Mouse (Mus musculus) midbrain, embryonic 14.5 days (tissue): ENCODE results near the gene B3gnt9. TPM values are rescaled to one million over a fixed set of nuclear protein-coding genes. Genes with fewer than 3 reads are reported as not detected.

Source experiments
- ATAC-seq: fragments of 200-750 bp; cut with Nextera tagmentation; 2 replicates; pipeline ENCODE4 v1.8.0; 2017; ENCODE audit warnings: moderate number of reproducible peaks, moderate library complexity; ENCODE audit not compliant: low FRiP score, low TSS enrichment
- DNase-seq: peaks from one replicate; pipeline ENCODE4 v3.0.0-alpha.2; 2015
- H3K27ac ChIP-seq: fragments of 300-500 bp; sonication (generic); replicated peaks from 2 replicates; pipeline ENCODE4 v1.5.1; 2014; ENCODE audit warnings: mild to moderate bottlenecking, low read depth, low read length, moderate library complexity
- H3K27me3 ChIP-seq: fragments of 300-500 bp; sonication (generic); 2 replicates; pipeline ENCODE4 v1.6.1; 2014; ENCODE audit warnings: low read length, control low read depth, mixed read lengths; ENCODE audit not compliant: control insufficient read depth, insufficient read depth
- H3K36me3 ChIP-seq: fragments of 300-500 bp; sonication (generic); 2 replicates; pipeline ENCODE4 v1.6.1; 2014; ENCODE audit warnings: low read length, control low read depth; ENCODE audit not compliant: control insufficient read depth, insufficient read depth
- H3K4me1 ChIP-seq: fragments of 300-500 bp; sonication (generic); 2 replicates; pipeline ENCODE4 v1.6.1; 2014; ENCODE audit warnings: mild to moderate bottlenecking, antibody characterized with exemption, low read length, control low read depth; ENCODE audit not compliant: control insufficient read depth, insufficient read depth
- H3K4me2 ChIP-seq: fragments of 300-500 bp; sonication (generic); 2 replicates; pipeline ENCODE4 v1.6.1; 2014; ENCODE audit warnings: mild to moderate bottlenecking, low read length, moderate library complexity
- H3K4me3 ChIP-seq: fragments of 300-500 bp; sonication (generic); replicated peaks from 2 replicates; pipeline ENCODE4 v1.5.1; 2014; ENCODE audit warnings: low read depth, low read length
- H3K9ac ChIP-seq: fragments of 300-500 bp; sonication (generic); replicated peaks from 2 replicates; pipeline ENCODE4 v1.6.1; 2014; ENCODE audit warnings: mild to moderate bottlenecking, low read length, moderate library complexity
- H3K9me3 ChIP-seq: fragments of 300-500 bp; sonication (generic); 2 replicates; pipeline ENCODE4 v1.6.1; 2016; ENCODE audit warnings: low read length, control low read depth, mixed read lengths; ENCODE audit not compliant: control insufficient read depth
- WGBS: fragments of 180-500 bp; shearing (Covaris S2); extraction: QIAGEN DNeasy Blood & Tissue Kit; methylation state at CpG from one replicate; pipeline ENCODE4 v1.1.7; 2014; 5-methylcytosine and 5-hydroxymethylcytosine counted together
- polyA plus RNA-seq: library from polyadenylated mRNA; unstranded; fragments of >200 nt; fragmentation: Nextera tagmentation; extraction: Ambion mirVana; gene quantifications from 2 replicates; pipeline ENCODE4 v1.2.1, GENCODE M21; 2014

B3gnt9 gene
- polyA plus RNA-seq, 1 experiment from 2014 or later, result 5.6 TPM

GRCm38 (mm10) chr8:105276292-105277120 is 21.6 kb upstream of the B3gnt9 start:
- WGBS, result 2% methylated on average over 30 of the region's 30 CpGs
- Histone ChIP-seq H3K9ac (peak overlapping the region; percentile 59), H3K4me2 (peak overlapping the region; percentile 72), H3K4me3 (peak overlapping the region; percentile 42), H3K36me3 (peaks cover 16% of the 10 kb centered on the region), H3K27ac (no peak overlapping the region), H3K4me1 (peaks cover 18% of the 10 kb centered on the region; the same call in 1 of the 2 replicates), H3K27me3 (peaks cover 79% of the 10 kb centered on the region), H3K9me3 (no peaks in the 10 kb centered on the region)
- ATAC-seq (peak; percentile 69), DNase-seq (peak; percentile 82)

- Histone ChIP-seq H3K9me3 (no peaks in the 10 kb centered on the region), H3K27ac (no peak within 1 kb of the TSS), H3K36me3 (peaks cover 12% of the 10 kb centered on the region; the same call in 1 of the 2 replicates), H3K9ac (peak within 1 kb of the TSS; percentile 59), H3K27me3 (peaks cover 86% of the 10 kb centered on the region), H3K4me2 (peak within 1 kb of the TSS; percentile 72), H3K4me1 (peaks cover 18% of the 10 kb centered on the region; the same call in 1 of the 2 replicates), H3K4me3 (peak within 1 kb of the TSS; percentile 42)
- no peak for DNase-seq
- no peak for ATAC-seq
- WGBS, result 5% methylated on average over 10 of the region's 10 CpGs
Observed at GRCm38 (mm10) chr8:105275840-105276239, 20.9 kb upstream of the B3gnt9 start, which contains the start of gene Nol3. Nol3 (plus strand) TSS chr8:105276140.

- Histone ChIP-seq H3K27ac (no peak overlapping the region), H3K4me1 (peaks cover 18% of the 10 kb centered on the region; the same call in 1 of the 2 replicates), H3K9ac (no peak overlapping the region), H3K4me3 (no peak overlapping the region), H3K27me3 (peaks cover 88% of the 10 kb centered on the region), H3K9me3 (no peaks in the 10 kb centered on the region), H3K36me3 (peaks cover 8% of the 10 kb centered on the region; the same call in 1 of the 2 replicates), H3K4me2 (peak overlapping the region; percentile 72)
- ATAC-seq (no peak), DNase-seq (no peak)
- 9% methylated on average over 11 of the region's 11 CpGs for WGBS
Observed at GRCm38 (mm10) chr8:105275387-105275786, 20.4 kb upstream of the B3gnt9 start.

GRCm38 (mm10) chr8:105270916-105271186 is 15.9 kb upstream of the B3gnt9 start:
- Histone ChIP-seq H3K27ac (no peak overlapping the region), H3K4me2 (peak overlapping the region; percentile 28; the same call in 1 of the 2 replicates), H3K4me3 (no peak overlapping the region), H3K27me3 (peaks cover 99% of the 10 kb centered on the region), H3K36me3 (no peaks in the 10 kb centered on the region), H3K9ac (no peak overlapping the region), H3K9me3 (no peaks in the 10 kb centered on the region), H3K4me1 (peaks cover 20% of the 10 kb centered on the region)
- DNase-seq (no peak), ATAC-seq (no peak)
- WGBS, result 3% methylated on average over 11 of the region's 11 CpGs

GRCm38 (mm10) chr8:105270101-105270915 is 15.4 kb upstream of the B3gnt9 start:
- no peak overlapping the region for H3K9ac ChIP-seq

GRCm38 (mm10) chr8:105269461-105269947 is 14.6 kb upstream of the B3gnt9 start, which contains the start of gene Hsf4:
Hsf4 (plus strand) TSS chr8:105269801.
- peak within 1 kb of the TSS; percentile 78 for H3K4me2 ChIP-seq
- peak within 1 kb of the TSS; percentile 44 for H3K4me3 ChIP-seq
- peak within 1 kb of the TSS; percentile 49; the same call in 1 of the 2 replicates for H3K27ac ChIP-seq
- H3K27me3 ChIP-seq, result peaks cover 99% of the 10 kb centered on the region
- DNase-seq (peak; percentile 31), ATAC-seq (no peak)
- peaks cover 14% of the 10 kb centered on the region for H3K4me1 ChIP-seq
- no peaks in the 10 kb centered on the region for H3K36me3 ChIP-seq
- WGBS, result under 1% methylated on average over 42 of the region's 42 CpGs
- H3K9me3 ChIP-seq, result no peaks in the 10 kb centered on the region
- H3K9ac ChIP-seq, result peak within 1 kb of the TSS; percentile 55

More at GRCm38 (mm10) chr8:105270101-105270915, 15.4 kb upstream of the B3gnt9 start:
- H3K4me3 ChIP-seq, result peak overlapping the region; percentile 44; the same call in 1 of the 2 replicates
- DNase-seq, result peak; percentile 30
- no peaks in the 10 kb centered on the region for H3K36me3 ChIP-seq
- ATAC-seq, result no peak
- H3K4me2 ChIP-seq, result peak overlapping the region; percentile 78
- no peaks in the 10 kb centered on the region for H3K9me3 ChIP-seq
- peaks cover 99% of the 10 kb centered on the region for H3K27me3 ChIP-seq
- no peak overlapping the region for H3K27ac ChIP-seq
- 2% methylated on average over 39 of the region's 39 CpGs for WGBS
- H3K4me1 ChIP-seq, result peaks cover 15% of the 10 kb centered on the region

- peak; percentile 10; the same call in 1 of the 2 replicates for ATAC-seq
- H3K27ac ChIP-seq, result 0 out of 2 replicates have a peak overlapping the region, but pooled peaks have one; percentile 49
Observed at GRCm38 (mm10) chr8:105269075-105269458, 14.1 kb upstream of the B3gnt9 start.

GRCm38 (mm10) chr8:105268342-105269074 is 13.6 kb upstream of the B3gnt9 start:
- H3K36me3 ChIP-seq, result no peaks in the 10 kb centered on the region
- H3K27ac ChIP-seq, result peak overlapping the region; percentile 49; the same call in 1 of the 2 replicates
- peak; percentile 84 for ATAC-seq
- H3K4me2 ChIP-seq, result peak overlapping the region; percentile 78
- H3K9ac ChIP-seq, result peak overlapping the region; percentile 55
- under 1% methylated on average over 65 of the region's 65 CpGs for WGBS
- H3K4me1 ChIP-seq, result peaks cover 14% of the 10 kb centered on the region
- H3K27me3 ChIP-seq, result peaks cover 99% of the 10 kb centered on the region
- H3K9me3 ChIP-seq, result no peaks in the 10 kb centered on the region
- DNase-seq, result peak; percentile 97
- H3K4me3 ChIP-seq, result peak overlapping the region; percentile 44

More at GRCm38 (mm10) chr8:105269075-105269458, 14.1 kb upstream of the B3gnt9 start:
- Histone ChIP-seq H3K27me3 (peaks cover 99% of the 10 kb centered on the region), H3K9me3 (no peaks in the 10 kb centered on the region), H3K4me2 (peak overlapping the region; percentile 78), H3K4me3 (peak overlapping the region; percentile 44), H3K4me1 (peaks cover 14% of the 10 kb centered on the region), H3K36me3 (no peaks in the 10 kb centered on the region), H3K9ac (peak overlapping the region; percentile 55)
- under 1% methylated on average over 10 of the region's 10 CpGs for WGBS
- DNase-seq, result no peak
